Mouse (Mus musculus) natural killer cell, adult 2 months (primary cell): ENCODE results near the gene Sspn.
A peak's percentile ranks its signal among the peaks of the same experiment; 100 is the strongest.

Experiments
- DNase-seq, 2 experiments: peaks; one replicate each; pipeline ENCODE4 v3.0.0; 2022; ENCODE audit warnings: low spot score in 2 of 2

Sspn gene

DNA sequence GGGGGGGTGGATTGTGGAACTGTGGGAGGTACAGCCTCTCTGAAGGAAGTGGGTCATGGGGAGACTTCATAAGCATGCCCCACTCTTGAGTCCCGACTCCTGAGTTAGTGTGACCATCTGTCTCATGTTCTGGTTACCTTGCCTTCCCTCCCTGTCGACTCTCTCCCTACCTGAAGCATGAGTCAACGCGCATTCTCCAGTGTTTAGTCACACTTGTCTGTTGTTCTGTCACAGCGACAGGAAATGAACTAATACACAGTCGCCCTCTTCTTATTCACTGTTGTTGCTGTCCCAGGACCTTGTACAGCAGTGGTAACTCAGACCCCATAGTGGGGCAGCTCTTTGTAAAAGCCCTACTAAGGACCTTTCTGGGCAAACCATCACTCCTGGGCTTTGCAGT lies 41.4 kb downstream of the Sspn start:
- DNase-seq = no peak

DNA sequence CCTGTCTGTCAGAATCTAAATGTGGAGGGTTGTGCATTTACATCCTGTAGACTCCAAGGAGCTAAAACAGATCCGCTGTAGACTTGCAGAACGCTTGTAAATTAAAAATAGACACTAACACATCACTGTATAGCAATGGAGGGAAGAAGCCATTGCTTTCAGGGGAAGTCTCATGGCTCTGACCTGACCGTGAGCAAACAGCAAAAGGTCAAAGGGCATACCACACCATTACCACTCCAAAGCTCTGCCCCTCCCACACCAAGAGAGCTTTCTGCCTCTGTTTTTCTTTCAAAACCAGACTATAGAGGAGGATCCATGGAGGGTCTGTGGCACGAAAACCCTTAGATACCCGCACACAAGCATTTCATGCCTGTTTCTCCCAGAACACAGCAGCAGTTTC lies 41.9 kb downstream of the Sspn start:
- no peak for DNase-seq

DNA sequence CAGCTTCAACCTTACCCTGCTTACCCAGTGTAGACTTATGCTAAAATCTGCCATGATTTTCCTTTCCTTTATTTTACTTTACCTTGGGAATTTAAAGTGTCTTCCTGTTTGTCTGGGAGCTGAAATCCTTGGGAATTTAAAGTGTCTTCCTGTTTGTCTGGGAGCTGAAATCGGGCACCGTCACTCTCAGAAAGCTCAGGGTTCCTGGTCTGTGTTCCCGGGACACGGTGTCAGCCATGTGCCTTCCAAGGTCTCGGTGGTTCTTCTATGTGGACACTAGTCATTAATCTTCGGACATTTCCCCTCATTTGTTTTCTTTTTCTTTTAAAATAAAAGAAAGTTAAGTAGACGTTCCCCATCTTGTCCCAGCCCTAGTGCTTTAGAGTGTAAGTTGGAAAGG lies 43.3 kb downstream of the Sspn start:
- DNase-seq = no peak

DNA sequence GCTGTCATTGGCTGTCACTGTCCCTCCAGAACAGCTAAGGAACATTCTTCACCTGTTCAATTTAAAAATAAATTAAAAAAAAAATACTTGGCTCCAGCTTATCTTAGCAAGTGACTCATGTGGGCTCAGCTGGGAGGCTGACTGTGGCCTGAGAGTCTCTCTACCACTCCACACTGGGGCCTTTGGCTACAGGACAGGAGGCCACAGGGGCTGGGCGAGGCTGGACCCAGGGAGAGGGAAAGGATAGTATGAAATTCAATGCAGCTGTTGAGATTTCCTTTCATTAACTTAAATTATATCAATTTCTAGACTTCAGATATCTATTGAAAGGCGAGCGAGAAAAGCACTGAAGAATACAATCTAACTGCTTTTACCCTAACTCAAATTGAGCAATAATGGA lies 45.9 kb downstream of the Sspn start:
- no peak for DNase-seq

DNA sequence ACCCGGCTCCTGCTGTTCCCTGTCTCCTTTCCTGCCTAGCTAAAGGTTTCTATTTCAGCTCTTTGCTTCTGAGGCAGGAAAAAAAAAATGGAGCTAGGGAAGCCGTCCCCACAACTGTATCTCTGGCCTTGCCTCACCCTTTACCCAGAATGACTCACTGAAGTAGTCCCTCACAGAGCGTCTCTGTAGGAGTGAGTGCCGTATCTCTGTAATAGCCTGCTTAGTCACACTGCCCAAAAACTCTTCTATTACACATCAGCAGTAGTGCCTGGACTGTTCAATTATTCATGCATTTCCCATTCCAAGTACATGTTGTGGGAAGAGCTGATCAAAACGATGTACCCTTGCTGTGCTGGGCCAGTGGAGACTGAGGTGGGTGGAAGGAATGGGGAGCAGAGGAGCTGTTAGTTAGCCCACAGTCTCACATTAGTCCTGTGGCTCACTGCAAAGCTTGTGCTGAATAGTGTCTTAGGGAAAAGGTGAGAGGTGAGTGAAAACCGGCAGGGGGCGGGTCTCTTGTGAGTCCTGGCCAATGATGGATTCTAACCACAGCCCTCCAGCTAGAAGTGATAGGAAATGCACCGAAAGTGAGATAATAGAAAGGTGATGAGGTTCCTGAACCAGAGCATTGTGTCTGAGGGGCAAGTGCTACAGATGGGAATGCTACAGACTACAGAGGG lies 46.5 kb downstream of the Sspn start:
- no peak for DNase-seq

DNA sequence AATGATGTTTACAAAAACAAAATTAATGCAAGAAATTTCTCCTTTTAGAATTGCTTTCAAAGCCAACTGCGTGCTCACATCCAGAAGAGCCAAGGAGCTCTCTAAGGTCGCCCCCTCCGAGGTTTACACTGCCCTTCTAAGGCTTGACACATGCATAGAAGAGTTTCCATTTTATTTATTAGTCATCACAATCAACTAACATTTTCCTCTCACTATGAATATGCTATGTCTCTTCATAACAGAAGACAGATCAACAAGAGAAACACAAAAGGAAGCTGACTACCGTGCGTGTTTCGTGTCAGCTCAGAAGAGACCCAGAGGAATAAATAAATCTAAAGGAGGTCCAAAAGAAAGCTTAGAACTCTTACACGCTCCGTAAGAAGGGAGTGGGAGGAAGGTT lies 49.6 kb downstream of the Sspn start:
- DNase-seq = no peak

DNA sequence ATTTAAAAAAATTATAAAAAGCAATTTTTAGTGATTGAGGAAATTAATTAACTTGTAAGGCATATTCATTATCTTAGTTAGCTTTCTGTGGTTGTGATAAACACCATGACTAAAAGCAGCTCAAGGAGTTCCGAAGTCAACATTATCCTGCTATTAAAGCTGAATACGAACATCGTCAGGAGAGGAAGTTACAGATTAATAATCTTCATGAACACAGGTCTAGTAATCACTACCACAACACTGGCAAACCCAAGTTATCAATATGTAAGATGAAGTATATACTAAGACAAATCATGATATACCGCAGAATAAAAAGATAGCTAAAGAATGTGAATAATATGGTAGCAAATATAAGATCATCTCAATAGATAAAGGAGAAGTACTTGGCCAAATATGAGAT lies 50.9 kb downstream of the Sspn start:
- no peak for DNase-seq

DNA sequence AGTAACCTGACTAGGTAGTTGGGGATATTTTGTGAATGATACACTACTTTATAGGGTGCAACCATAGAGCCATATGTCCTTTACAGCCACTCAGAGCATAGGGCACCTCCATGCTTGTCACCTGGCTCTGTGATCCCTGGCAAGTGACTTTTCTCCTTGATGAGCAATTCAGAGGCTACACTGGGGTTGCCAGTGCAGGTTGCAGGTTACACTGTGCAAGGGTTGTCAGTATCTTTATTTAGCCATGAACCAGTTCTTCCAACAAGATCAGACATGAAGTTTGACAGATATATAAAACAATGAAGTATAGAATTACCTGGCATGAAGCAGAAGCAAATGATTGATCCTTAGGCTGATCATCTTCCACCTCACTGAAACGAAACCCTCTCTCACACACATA lies 59.1 kb downstream of the Sspn start:
- DNase-seq = no peak

DNA sequence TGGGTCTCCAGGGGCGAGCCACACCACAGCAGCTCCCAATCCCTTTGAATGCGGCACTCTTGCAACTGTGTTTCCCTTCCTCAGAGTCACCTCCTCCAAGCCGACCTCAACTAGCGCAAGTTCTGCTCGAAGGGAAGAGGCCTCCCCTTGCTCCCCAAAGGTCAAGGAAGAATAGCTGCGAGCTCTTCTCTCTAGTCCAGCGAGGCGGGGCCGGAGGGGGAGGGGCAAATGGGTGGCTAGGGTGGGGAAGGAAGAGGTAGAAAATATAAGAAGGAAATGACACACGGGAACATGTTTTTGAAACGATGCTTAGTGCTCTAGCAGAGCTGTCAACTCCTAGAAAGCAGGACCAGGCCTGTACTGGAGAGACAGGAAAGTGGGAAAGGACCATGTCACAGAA lies 61.1 kb downstream of the Sspn start:
- DNase-seq = no peak

DNA sequence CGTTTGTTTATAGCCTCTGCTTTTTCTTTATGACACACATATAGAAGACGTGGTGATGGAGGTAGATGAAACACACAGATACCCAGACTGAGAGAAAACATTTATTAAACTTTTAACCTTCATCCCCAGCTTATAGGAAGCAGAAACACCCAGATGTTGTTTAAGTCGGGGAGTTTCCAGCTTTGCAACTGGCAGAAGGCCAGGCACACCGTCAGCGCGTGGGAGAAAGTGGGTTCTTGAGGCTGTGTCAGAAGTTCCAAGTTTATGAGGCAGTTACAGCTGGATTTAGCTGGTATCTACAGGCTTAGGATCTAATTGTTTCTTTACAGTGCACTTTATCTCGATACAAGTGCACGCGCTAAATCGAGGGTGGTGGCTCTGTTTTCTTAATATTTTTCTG lies 61.5 kb downstream of the Sspn start:
- DNase-seq = peak; percentile 38 to 54

DNA sequence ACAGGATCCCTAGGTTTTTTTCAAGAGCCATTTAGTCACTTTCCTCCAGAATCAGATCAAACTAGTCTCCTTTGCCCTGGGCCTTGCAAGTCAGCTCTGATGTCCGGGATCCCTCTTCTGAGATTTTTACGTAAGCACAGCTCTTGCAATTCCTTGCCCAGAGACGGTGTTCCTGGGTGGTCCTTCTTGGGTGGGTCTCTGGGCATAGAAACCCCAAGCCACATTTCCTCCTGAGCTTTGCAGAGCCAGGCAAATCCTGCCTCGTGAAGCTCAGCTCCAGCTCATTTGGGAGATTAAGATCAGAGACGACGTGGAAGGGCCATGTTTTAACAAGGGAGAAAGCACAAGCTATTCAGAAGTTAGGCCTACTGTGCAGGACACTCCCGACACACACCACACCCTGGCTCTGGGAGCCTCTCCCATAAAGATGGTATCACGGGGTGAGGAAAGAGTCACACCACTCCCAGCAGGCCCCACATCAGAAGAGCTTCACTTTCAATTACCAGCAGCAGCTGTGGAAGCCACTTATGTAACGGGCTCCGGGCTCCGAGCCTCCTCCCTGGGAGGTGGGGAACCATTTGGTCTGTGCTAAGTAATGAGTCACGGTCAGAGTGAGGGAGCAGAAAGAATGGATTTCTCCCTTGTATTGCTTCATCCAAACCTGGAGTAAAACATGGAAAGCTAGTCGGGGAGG lies 67.0 kb downstream of the Sspn start:
- no peak for DNase-seq

DNA sequence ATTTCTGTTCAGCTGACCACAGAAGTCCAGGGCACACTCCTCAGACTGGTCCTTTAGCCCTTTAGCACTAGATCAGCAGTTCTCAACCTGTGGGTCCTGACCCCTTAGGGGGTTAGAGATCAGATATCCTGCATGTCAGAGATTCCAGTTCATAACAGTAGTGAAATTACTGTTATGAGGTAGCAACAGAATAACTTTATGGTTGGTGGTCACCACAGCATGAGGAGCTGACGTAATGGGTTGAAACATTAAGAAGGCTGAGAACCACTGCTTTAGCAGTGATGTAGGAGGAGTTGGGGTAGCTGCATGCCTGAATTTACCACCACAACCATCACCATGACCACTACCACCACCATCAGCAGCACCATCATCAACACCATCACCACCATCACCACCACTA lies 69.3 kb downstream of the Sspn start:
- no peak for DNase-seq

DNA sequence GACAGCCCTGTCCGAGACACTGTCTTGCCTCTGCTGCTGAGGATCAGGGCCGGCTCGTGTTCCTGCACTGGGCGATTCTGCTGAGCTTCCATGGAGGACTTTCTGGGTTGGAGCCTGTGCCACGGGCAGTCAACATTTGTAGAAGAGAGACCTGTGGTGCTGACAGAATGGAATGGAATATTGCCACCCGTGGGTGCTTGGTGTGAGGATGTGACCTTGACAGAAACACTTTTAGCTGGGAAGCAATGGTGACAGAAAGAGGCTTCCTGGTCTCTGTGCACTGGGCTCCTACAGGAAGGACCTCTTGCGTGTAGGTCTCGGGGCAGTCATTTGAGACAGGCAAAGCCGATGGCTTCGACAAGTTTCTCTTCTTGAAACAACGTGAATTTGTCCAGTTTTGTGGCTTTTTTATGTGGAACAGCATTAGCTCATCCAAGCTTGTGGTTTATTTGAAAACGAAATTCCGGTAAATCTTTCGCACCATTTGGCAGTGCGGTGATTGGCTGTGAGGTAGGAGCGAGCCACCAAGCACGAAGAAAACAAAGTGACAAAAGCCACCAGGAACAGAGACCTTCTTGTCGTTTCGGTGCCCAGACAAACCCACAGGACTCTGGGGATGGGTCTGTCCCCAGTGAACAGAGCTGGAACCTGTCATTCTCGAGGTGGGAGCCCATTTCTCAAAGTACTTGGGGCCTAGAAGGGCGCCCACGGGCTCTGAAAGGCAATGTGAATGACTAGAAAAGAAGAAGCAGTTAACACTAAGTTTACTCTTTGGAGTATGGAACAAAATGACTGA lies 70.2 kb downstream of the Sspn start:
- no peak for DNase-seq

DNA sequence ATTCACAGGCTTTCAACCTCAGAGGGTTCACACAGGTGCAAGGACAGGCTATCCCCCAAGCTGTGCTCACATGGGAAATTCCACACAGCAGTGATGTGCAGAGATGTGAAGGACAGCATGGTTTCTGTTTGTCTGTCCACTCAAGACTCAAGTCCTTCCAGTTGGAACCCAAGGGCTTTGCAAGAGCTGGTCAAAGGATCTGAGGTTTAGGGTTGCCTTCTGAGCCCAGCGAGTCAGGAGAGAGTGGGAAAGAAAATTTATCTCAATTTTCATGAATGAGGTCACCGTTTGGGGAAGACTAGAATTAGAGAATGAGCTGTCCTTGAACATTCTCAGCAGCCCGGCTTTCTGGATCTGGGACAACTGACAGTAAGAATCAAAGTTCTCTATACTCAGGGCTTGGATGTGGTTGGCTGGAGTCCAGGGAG lies 72.7 kb downstream of the Sspn start:
- no peak for DNase-seq

DNA sequence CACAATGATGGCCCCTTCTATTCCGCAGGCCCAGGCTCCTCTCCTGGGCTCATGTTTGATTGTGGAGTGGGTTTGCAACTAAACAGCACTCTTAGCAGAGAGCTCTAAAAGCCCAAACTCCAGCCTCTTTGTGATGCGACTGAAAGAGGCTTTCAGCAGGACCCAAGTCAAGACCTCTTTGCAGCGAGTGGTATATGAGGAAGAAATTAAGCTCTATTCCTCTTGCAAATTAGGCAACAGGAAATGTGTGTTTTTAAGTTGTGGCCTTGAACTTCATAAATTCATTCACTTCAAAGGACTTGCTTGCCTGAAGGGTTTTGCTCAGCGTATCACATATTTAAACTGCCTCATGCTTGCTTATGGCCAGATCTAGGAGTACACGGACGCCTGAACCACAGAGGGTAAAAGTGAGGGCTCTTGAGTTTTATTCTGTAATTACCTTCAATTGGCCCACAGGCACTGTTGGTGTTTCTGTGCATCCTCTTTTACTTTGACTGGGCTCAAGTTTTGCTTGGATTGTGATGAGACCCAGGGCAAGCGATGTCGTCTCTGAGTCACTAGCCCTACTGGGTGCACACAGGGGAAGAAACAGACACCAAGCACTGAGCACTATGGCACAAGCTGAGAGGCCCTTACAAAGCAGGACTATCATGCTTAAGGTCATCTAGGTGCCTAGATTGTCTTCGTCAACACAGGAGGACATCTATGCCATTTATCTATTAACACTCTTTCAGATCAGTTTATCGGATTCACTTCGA lies 73.9 kb downstream of the Sspn start:
- DNase-seq = no peak

DNA sequence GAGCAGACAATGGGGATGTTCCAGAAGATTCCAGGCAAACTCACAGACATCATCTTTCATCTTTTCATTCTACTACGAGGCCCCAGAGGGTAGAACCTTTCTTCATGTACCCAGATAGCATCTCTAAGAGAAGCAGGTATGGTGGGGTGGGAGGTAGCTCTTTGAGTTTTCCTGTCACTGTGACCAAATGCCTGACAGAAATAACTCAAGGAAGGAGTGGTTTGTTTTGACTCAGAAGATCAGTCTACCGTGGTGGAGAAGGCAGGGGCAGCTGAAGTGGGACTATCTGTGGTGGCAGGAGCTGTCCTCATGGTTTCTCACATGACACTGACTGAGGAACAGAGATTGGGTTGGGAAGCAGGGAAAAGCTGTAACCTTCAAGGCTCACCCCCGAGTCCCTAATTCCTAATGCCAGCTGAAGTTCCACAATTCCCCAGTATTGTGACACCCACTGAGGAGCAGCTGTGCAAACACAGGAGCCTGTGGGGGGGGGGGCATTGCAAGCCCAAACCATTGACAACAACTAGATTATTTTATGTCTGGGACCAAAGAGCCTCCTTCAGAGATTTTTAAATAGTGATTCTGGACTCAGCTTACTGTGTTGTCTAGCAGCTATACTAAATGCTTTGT lies 74.6 kb downstream of the Sspn start:
- no peak for DNase-seq

DNA sequence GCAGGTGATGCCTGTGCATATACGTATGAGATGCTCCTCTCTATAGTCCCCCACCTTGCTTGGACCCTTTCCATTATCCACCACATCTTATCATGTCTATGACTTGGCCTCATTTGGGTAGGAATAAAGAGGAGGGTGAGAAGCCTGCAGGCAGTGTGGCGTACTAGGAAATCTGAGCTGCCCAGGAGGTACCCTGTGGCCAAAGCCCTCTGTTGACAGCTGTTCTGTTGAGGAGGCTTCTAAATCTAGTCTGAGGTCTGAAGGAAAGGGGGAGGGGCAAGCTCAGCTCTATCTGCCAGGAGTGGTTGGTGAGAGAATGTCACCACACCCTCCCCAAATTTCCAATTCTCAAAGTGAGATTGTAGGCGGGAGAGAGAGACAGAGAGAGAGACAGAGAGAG lies 75.3 kb downstream of the Sspn start:
- no peak for DNase-seq

DNA sequence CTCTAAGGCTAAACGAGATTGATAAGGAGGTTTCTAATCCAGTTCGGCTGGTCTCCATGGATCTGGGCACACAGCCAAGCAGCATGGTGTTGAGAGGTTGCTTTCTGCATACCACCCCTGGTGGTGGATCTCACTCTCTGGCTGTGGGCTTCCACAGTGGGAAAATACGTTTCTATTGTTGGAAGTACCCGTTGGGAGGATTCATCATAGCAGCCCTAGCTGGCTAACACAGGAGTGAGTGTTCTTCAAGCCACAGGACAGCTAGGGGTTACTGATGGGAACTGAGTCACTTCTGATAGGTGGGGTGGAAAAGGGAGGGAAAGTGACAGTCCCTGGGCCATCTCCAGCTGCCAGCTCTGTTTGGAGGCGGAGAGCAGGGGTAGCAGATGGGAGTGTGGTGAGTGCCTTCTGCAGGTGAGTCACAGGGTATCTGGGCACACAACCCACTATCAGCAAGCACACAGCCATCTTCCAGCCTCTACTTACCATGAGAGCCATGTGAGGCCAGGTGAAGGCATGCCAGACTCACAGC lies 77.1 kb downstream of the Sspn start:
- DNase-seq = no peak

DNA sequence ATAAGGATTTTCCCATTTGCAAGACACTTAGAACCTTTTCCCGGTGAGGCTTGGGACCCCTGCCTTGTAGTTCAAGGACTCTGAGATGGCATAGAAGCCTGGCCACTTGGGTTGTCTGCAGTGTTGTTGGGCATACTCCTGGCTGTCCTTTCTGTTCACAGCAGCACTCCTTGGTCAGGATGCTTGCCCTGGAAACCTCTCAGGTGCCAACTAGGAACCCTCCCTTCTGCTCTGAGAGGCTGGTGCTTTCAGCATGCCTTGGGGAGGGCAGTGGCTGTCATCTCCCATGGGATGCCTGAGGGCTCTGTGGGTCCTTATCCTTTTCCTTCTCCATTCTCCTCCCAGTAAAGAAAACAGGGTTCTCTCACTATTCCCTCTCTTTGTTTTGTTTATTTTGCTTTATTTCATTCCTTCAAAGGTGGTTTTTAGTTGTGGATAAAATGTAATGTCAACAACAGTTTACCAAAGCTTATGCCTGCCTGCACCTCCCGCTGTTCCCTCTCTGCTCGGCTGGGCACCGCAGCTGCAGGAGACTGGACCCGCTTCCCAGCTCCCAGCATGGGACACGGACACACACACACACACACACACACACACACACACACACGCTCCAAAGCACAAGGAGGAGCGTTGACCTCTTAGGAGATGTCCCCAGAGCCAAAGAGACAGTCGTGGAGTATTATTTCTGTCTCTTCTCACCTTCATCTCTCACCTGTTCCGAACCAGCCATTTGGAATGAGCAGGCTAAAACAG lies 77.9 kb downstream of the Sspn start:
- no peak for DNase-seq

DNA sequence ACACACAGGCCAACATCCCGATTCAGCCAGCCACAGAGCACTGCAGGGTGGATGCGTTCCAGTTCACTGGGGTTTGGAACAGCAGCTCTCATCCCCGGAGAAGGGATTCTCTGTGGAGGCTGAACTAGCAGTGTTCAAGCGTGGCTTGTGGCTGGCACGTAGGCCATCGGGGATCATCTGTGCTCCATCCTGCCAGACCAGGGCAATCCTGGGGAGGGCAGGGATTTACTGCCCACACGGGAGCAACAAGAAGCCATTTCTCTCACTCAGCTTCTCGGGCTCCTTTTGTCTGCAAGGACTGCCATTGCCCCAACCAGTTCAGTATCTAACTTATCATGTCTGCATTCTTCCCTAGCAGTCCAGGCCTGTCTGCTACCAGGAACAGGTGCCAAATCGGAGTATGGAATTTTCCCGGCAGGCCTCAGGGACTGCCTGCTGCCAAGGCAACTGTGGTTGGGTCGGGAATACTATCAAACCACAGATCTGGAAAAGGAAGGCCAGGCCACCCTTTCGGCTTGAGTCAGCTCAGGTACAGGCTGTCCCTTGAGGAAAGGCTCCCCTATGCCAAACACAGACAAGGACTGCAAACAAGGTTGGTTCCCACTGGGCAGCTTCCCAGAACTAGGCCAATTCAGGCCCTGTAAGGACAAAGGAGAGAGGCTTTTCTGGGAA lies 78.8 kb downstream of the Sspn start:
- no peak for DNase-seq
